Mouse (Mus musculus) erythroblast, embryonic 14.5 days (primary cell): ENCODE results near the gene Gnat1.

Experiments used
- GATA1 ChIP-seq: IDR thresholded peaks from 2 replicates; pipeline ENCODE4 v1.6.1; 2012; ENCODE audit warnings: low read length, inconsistent platforms, mixed read lengths
- TAL1 ChIP-seq: IDR thresholded peaks from 3 replicates; pipeline ENCODE4 v1.6.1; 2012; ENCODE audit warnings: low read length, inconsistent platforms, mixed read lengths

- no peak for TF ChIP-seq GATA1
- TF ChIP-seq TAL1: no peak
Measured at GRCm38 (mm10) chr9:107696845-107697610, 17.5 kb upstream of the Gnat1 start.
